Mouse (Mus musculus) ES-Bruce4 (cell line): ENCODE data around the gene Setd2.

ENCODE experiments used
- CTCF ChIP-seq: IDR thresholded peaks from one replicate; pipeline ENCODE4 v1.8.1; 2011; ENCODE audit warnings: low read depth, low read length
- EP300 ChIP-seq: IDR thresholded peaks from 2 replicates; pipeline ENCODE4 v1.6.1; 2011; ENCODE audit warnings: low read depth, low read length; ENCODE audit not compliant: insufficient read depth
- POLR2A ChIP-seq: IDR thresholded peaks from one replicate; pipeline ENCODE4 v1.8.1; 2011; ENCODE audit warnings: low read length; ENCODE audit not compliant: insufficient read depth

- TF ChIP-seq CTCF (no peak), POLR2A (no peak), EP300 (no peak)
These were observed 123.2 kb downstream of the Setd2 start for GRCm38 (mm10) chr9:110655651-110656007.
